Mouse (Mus musculus) hindbrain, embryonic 16.5 days (tissue): Measurements from ENCODE around the gene Spon2. TPM values are rescaled to one million over a fixed set of nuclear protein-coding genes. Genes with fewer than 3 reads are reported as not detected.

Experiments used
- polyA plus RNA-seq: library from polyadenylated mRNA; unstranded; fragments of >200 nt; fragmentation: Nextera tagmentation; extraction: Ambion mirVana; gene quantifications from 2 replicates; pipeline ENCODE4 v1.2.1, GENCODE M21; 2015

Gene Spon2
- polyA plus RNA-seq, 1 experiment from 2014 or later: 4.7 TPM

Other genes with a start within 250 kb of the Spon2 start
- 943 and 1,074 TPM in 2 replicates for gene Ywhah, start 199.6 kb downstream of the Spon2 start, polyA plus RNA-seq
- 0.37 and 0.48 TPM in 2 replicates for gene Slc5a1, start 114.2 kb downstream of the Spon2 start, polyA plus RNA-seq
- 402 and 446 TPM in 2 replicates for gene Ctbp1, start 56.5 kb upstream of the Spon2 start, polyA plus RNA-seq
- gene Maea, start 117.1 kb upstream of the Spon2 start, polyA plus RNA-seq: 136 and 142 TPM in 2 replicates
- gene Uvssa, start 160.1 kb upstream of the Spon2 start, polyA plus RNA-seq: 6.2 and 6.7 TPM in 2 replicates
- 0.47 TPM in 1 of 2 replicates, not detected in the other for gene Nkx1-1, start 215.5 kb upstream of the Spon2 start, polyA plus RNA-seq